Mouse (Mus musculus): ENCODE results near the gene Cpt1b. TPM values are rescaled to one million over a fixed set of nuclear protein-coding genes. Genes with fewer than 3 reads are reported as not detected.
A peak's percentile ranks its signal among the peaks of the same experiment; 100 is the strongest.

Gene Cpt1b
- polyA plus RNA-seq, 1 experiment from 2014 or later = 0.95 TPM

DNA sequence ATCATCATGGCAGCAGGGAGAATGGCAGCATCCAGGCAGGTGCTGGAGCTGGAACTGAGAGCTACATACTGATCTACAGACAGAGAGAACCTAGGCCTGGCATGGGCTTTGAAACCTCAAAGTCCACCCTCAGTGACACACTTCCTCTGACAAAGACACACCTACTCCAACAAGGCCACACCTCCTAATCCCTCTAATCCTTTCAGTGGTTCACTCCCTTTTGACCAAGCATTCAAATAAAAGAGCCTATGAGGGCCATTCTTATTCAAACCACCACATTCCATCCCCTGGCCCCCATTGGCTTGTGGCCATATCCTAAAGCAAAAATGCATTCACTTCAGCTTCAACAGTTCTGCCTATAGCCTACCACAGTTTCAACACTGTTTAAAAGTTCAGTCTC lies 19.0 kb downstream of the Cpt1b start:
- Histone ChIP-seq H3K27ac (replicated peaks) (no peak overlapping the region), H3K4me1 (no peaks in the 10 kb centered on the region), H3K27me3 (no peaks in the 10 kb centered on the region), H3K4me3 (no peak overlapping the region), H3K36me3 (no peaks in the 10 kb centered on the region), H3K9ac (replicated peaks) (no peak overlapping the region), H3K4me2 (replicated peaks) (no peak overlapping the region), H3K9me3 (no peaks in the 10 kb centered on the region)
- ATAC-seq (replicated peaks) = no peak

DNA sequence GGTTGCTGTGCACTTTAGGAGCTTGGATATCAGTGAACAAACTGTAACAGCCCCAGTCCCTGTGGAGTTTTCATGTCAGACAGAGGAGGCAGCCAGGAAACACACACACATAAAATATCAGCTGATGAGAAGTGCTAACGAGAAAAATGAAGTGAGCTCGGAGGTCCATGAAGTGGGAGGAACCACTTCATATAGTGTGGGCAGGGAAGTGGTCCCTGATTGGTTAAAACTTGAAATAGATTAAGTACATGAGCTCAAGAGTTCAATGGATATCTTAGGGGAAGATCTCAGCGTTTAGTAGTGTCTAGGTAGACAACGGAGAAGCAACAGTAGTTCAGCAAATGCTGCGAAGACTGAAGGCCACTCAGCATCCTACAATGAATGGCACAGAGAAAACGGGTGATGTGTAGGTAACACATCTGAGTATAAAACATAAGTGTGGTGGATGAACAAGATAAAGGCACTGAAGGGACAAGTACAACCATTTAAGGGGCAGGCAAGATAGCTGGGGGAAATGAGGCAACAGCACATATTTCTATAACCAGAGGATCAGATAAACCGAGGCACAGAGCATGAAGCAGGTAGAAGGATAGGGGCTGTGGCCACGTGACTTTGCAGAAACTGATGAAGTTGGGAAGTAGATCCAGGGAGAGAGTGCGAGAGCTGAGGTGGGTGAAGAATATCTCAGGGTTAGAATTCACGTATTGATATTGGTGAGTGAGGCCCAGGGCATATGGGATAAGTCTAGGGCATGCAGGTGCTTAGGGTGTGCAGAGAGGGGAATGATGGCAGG lies 20.6 kb downstream of the Cpt1b start:
- H3K27me3 ChIP-seq = no peaks in the 10 kb centered on the region
- H3K4me1 ChIP-seq = no peaks in the 10 kb centered on the region
- no peak overlapping the region for H3K4me2 ChIP-seq (replicated peaks)
- H3K9ac ChIP-seq (replicated peaks) = no peak overlapping the region
- no peaks in the 10 kb centered on the region for H3K9me3 ChIP-seq
- no peak for ATAC-seq (replicated peaks)
- 88% methylated on average over 10 of the region's 10 CpGs for WGBS
- H3K27ac ChIP-seq (replicated peaks) = no peak overlapping the region
- H3K36me3 ChIP-seq = no peaks in the 10 kb centered on the region
- H3K4me3 ChIP-seq = no peak overlapping the region

DNA sequence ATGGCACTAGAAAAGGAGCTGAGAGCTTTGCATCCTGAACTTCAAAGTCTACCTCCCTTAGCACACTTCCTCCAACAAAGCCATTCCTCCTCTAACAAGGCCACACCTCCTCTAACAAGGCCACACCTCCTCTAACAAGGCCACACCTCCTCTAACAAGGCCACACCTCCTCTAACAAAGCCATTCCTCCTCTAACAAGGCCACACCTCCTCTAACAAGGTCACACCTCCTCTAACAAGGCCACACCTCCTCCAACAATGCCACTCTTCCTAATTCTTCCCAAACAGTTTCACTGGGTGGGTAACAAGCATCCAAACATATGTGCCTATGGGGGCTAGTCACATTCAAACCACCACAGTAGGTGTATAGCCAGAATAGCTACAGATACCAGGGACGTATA lies 23.2 kb downstream of the Cpt1b start:
- Histone ChIP-seq H3K4me3 (no peak overlapping the region), H3K27ac (replicated peaks) (no peak overlapping the region), H3K9me3 (no peaks in the 10 kb centered on the region), H3K27me3 (no peaks in the 10 kb centered on the region), H3K9ac (replicated peaks) (no peak overlapping the region), H3K4me1 (no peaks in the 10 kb centered on the region), H3K36me3 (no peaks in the 10 kb centered on the region), H3K4me2 (replicated peaks) (no peak overlapping the region)
- no peak for ATAC-seq (replicated peaks)
- 90% methylated on average over 1 of the region's 1 CpGs for WGBS

DNA sequence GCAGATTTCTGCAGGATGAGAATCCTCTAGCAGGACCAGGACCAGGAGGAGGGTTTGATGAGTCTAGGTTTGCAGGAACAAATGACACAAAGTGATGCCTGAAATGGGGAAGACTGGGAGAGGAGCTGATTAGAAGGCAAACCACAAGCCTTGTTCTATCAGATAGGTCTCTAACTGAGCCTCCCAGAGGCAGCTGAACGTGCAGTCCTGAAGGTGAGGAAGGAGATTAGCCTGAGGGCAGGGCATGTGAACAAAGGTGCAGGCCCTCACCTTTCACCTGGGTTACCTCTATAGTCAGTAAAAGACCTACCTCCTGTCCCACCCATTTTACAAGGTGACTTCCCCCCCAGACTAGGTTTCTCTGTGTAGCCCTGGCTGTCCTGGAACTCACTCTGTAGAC lies 25.9 kb downstream of the Cpt1b start:
- H3K4me3 ChIP-seq = no peak overlapping the region
- H3K36me3 ChIP-seq = no peaks in the 10 kb centered on the region
- no peaks in the 10 kb centered on the region for H3K9me3 ChIP-seq
- WGBS = 44% methylated on average over 1 of the region's 1 CpGs
- H3K27me3 ChIP-seq = no peaks in the 10 kb centered on the region
- H3K9ac ChIP-seq (replicated peaks) = no peak overlapping the region
- no peak overlapping the region for H3K27ac ChIP-seq (replicated peaks)
- no peaks in the 10 kb centered on the region for H3K4me1 ChIP-seq
- H3K4me2 ChIP-seq (replicated peaks) = no peak overlapping the region
- no peak for ATAC-seq (replicated peaks)

DNA sequence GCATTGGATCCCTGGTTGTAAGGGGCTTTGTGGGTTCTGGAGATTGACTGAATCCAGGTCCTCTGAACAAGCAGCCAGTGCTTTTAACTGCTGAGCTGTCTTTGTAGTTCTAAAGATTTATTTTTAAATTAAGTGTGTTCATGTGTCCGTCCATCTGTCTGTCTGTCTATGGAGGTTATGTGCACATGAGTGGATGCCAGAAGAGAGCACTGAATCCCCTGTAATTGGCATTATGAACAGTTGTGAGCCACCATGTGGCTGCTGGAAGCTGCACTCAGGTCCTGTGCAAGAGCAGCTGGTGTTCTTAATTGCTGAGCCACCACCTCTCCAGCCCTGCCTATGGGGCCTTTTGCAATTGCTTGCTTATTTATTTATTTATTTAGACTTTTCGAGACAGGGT lies 27.5 kb downstream of the Cpt1b start:
- 64% methylated on average over 2 of the region's 2 CpGs for WGBS
- H3K4me2 ChIP-seq (replicated peaks) = no peak overlapping the region
- no peak overlapping the region for H3K9ac ChIP-seq (replicated peaks)
- no peak overlapping the region for H3K4me3 ChIP-seq
- no peaks in the 10 kb centered on the region for H3K4me1 ChIP-seq
- H3K36me3 ChIP-seq = no peaks in the 10 kb centered on the region
- H3K27me3 ChIP-seq = no peaks in the 10 kb centered on the region
- H3K9me3 ChIP-seq = no peaks in the 10 kb centered on the region
- no peak for ATAC-seq (replicated peaks)
- no peak overlapping the region for H3K27ac ChIP-seq (replicated peaks)

DNA sequence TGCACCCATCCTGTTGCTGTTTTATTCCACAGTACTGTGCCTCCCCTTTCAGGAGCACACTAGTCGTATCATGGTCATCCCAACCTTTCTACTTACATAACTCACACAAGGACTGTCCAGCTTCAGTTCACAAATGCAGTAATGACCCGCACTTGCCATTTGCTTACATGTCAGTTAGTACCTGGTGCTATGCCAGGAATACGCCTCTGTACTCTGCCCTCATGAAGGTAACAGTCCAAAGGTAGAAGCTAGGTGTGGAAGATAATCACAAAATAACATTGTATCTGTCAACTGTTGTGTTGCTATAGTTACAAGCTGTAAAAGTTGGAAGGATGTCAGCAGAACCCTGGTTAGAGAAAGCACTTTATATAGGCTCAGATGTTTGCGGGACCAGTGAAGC lies 28.8 kb downstream of the Cpt1b start:
- Histone ChIP-seq H3K27me3 (no peaks in the 10 kb centered on the region), H3K9ac (replicated peaks) (no peak overlapping the region), H3K36me3 (no peaks in the 10 kb centered on the region), H3K27ac (replicated peaks) (no peak overlapping the region), H3K4me1 (no peaks in the 10 kb centered on the region), H3K4me3 (no peak overlapping the region), H3K4me2 (replicated peaks) (no peak overlapping the region), H3K9me3 (no peaks in the 10 kb centered on the region)
- WGBS = 88% methylated on average over 4 of the region's 4 CpGs
- no peak for ATAC-seq (replicated peaks)

DNA sequence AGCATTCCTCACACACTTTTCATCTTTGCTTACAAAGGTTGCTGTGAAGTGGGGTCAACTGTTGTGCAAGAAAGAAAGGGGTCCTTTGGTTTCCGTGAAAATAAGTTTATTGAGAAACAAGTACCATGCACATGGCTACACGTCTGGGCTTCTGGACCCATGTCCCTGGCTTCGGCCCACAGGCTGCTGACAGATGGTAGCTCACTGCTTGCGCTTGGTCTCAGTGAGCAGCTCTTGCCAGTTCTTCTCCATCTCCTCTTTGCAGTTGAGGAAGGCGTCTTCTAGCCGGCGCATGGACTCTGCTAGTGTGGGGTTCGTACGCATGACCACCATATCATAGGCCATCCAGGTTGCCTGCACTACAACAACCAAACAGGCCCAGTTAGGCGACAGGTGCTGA lies 35.6 kb downstream of the Cpt1b start:
- Histone ChIP-seq H3K9ac (replicated peaks) (no peak overlapping the region), H3K36me3 (no peaks in the 10 kb centered on the region), H3K27me3 (no peaks in the 10 kb centered on the region), H3K4me1 (no peaks in the 10 kb centered on the region), H3K27ac (replicated peaks) (no peak overlapping the region), H3K4me2 (replicated peaks) (no peak overlapping the region), H3K9me3 (no peaks in the 10 kb centered on the region), H3K4me3 (no peak overlapping the region)
- 86% methylated on average over 10 of the region's 10 CpGs for WGBS
- ATAC-seq (replicated peaks) = no peak

DNA sequence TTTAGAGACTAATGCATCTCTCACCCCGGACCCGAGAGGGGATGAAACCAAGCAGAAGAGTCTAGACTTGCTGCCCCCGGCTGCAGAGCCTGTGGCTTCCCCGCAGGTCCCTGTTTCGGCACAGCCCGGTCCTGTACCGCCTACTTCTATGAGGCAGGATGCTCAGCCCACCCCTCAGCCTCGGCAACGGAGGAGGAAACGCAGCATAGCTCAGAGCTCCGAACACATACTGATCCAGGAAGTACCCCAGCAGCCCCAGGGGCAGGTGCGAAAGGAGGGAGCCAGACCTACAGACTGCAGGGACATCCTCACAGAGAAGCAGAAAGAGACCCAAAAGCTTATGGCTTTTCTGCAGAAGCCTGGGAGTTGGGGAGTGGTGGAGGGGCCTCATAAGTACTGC lies 38.5 kb downstream of the Cpt1b start:
- Histone ChIP-seq H3K4me2 (replicated peaks) (no peak overlapping the region), H3K9me3 (no peaks in the 10 kb centered on the region), H3K27ac (replicated peaks) (no peak overlapping the region), H3K36me3 (no peaks in the 10 kb centered on the region), H3K27me3 (no peaks in the 10 kb centered on the region), H3K4me1 (no peaks in the 10 kb centered on the region), H3K9ac (replicated peaks) (no peak overlapping the region), H3K4me3 (no peak overlapping the region)
- ATAC-seq (replicated peaks) = no peak
- 53% methylated on average over 12 of the region's 12 CpGs for WGBS

DNA sequence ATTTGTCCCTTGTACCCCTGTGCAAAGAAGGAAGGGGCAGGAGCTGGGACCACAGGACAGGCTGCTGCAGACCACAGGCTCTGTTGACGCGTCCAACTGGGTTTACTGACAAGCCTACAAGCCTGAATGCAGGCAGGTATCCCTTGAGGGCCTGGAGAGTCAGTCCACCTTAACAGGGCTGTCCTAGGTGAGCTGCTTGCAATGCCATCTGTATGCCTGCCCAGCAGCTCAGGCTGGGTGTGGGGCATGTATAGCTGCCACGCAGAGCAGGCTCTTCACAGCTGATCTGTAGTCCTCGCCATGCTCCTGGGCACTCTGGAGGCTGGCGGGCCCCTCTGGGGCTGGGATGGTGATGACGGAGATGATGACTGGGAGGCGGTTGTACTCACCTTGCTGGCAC lies 41.0 kb downstream of the Cpt1b start, which contains the start of gene Klhdc7b:
TSS of gene Klhdc7b (plus strand) at position 301 of the 400 bp plus-strand sequence.
- Histone ChIP-seq H3K4me1 (peaks cover under 1% of the 10 kb centered on the region; the same call in 1 of the 2 replicates), H3K4me2 (replicated peaks) (no peak within 1 kb of the TSS), H3K36me3 (no peaks in the 10 kb centered on the region), H3K9ac (replicated peaks) (no peak within 1 kb of the TSS), H3K27me3 (peaks cover 6% of the 10 kb centered on the region; the same call in 1 of the 2 replicates), H3K9me3 (no peaks in the 10 kb centered on the region), H3K27ac (replicated peaks) (no peak within 1 kb of the TSS), H3K4me3 (no peak within 1 kb of the TSS)
- 86% methylated on average over 7 of the region's 7 CpGs for WGBS
- no peak for ATAC-seq (replicated peaks)

DNA sequence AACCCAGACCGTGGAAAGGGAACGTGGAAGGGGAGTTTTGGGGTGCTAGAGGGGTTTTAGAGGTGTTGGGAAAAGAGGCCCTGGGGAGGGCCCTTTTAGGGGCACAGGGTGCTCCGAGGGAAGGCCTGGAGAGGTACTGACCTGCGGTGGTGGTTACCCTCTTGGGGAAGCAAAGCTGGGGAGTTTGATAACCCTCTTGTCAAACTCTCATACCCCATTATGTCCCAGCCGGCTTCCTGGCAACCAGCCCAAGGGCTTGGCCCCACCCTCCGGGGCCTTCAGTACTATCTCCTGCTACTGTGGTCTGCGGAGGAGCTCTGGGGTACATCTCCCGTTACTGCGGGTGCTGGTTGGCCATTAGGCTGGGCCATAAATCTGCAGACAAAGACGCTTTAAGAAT lies 46.2 kb downstream of the Cpt1b start:
- Histone ChIP-seq H3K4me2 (replicated peaks) (peak overlapping the region; percentile 57), H3K36me3 (no peaks in the 10 kb centered on the region), H3K9ac (replicated peaks) (peak overlapping the region; percentile 41), H3K27ac (replicated peaks) (no peak overlapping the region), H3K4me1 (peaks cover 17% of the 10 kb centered on the region), H3K9me3 (no peaks in the 10 kb centered on the region), H3K4me3 (peak overlapping the region; percentile 39; the same call in 1 of the 2 replicates), H3K27me3 (peaks cover 45% of the 10 kb centered on the region)
- WGBS = 8% methylated on average over 10 of the region's 10 CpGs
- ATAC-seq (replicated peaks) = no peak

DNA sequence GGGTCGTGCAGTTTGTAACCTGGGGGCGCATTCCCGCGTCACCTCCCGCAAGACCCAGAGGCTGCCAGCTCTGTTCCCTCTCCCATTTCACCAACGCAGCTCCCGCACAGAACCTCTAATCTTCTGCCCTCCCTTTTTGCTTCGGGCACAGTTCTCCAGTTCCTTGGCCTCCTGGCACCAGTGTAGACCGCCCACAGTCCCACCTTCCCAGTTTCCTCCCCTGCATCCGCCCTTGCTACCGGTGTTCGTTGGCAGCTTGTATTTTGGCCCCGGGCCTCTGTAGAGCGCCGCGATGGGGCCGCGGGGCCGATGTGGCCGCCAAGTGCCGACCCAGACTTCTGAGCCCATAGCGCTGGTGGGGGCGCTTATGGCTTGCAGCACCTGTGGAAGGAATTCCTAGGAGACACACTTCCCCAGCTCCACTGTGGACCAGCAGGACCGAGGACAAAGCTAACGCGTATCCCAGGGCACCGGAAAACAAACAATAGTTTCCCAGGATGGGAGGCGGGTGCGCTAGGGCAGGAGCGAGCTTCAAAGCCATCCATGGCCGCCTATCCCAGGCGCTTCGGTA lies 46.7 kb downstream of the Cpt1b start, which contains the start of gene Odf3b:
TSS of gene Odf3b (minus strand) at position 452 of the 571 bp plus-strand sequence.
- Histone ChIP-seq H3K4me1 (peaks cover 20% of the 10 kb centered on the region), H3K4me3 (peak within 1 kb of the TSS; percentile 39), H3K27me3 (peaks cover 45% of the 10 kb centered on the region), H3K27ac (replicated peaks) (no peak within 1 kb of the TSS), H3K4me2 (replicated peaks) (peak within 1 kb of the TSS; percentile 57), H3K36me3 (no peaks in the 10 kb centered on the region), H3K9me3 (no peaks in the 10 kb centered on the region), H3K9ac (replicated peaks) (peak within 1 kb of the TSS; percentile 41)
- no peak for ATAC-seq (replicated peaks)
- WGBS = under 1% methylated on average over 29 of the region's 33 CpGs

DNA sequence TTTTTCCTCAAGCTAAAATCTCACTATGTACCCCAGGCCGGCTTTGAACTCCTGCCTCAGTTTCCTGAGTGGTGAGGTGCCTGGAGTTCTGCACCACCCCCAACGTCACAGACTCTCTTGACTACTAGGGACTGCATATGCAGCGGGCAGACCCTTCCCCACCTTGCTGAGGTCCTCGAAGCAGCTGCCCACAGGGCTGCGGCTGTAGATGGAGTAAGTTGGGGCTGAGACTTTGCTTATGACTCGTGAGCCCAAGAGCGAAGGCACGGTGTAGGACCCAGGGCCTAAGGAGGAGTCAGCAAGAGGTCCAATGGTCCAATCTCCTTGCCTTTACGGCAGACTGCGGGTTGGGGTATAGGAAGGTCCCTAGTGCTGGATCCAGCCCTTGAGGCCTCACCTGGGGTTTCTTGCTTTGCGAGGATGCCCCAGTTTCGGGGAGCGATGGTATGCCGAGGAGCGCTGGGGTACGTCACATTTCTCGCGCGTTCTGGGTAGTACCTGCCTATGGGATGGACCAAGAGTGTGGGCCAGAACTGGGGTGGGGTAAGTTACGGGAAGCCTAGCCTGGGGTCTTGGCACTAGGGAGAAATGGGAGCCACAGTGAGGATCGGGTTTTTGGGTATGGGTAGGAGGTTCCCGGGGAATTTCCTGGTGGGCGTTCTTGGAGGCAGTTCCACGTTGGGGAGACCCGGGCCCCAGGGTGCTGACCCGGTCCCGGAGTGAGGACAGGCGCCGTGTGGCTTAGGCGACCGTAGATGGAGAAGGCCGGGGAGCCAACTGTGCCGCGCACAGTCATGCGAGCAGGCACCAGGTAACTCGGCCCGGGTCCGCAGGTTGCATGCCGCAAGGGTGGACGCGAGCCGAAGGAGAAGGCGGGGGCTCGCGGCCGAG lies 47.5 kb downstream of the Cpt1b start:
- Histone ChIP-seq H3K4me1 (peaks cover 21% of the 10 kb centered on the region), H3K27me3 (peaks cover 45% of the 10 kb centered on the region), H3K9me3 (no peaks in the 10 kb centered on the region), H3K27ac (replicated peaks) (no peak overlapping the region), H3K9ac (replicated peaks) (peak overlapping the region; percentile 41), H3K4me3 (peak overlapping the region; percentile 39), H3K36me3 (no peaks in the 10 kb centered on the region), H3K4me2 (replicated peaks) (peak overlapping the region; percentile 57)
- 10% methylated on average over 46 of the region's 46 CpGs for WGBS
- ATAC-seq (replicated peaks) = no peak
